Mouse (Mus musculus) mammary gland, adult 2 months (tissue): Measurements from ENCODE around the gene Slc7a9. TPM values are rescaled to one million over a fixed set of nuclear protein-coding genes. Genes with fewer than 3 reads are reported as not detected.

Experiments
- polyA plus RNA-seq: library from polyadenylated mRNA; depleted of rRNA; stranded (reverse); fragments of >200 nt; gene quantifications from 2 replicates; pipeline ENCODE4 v1.2.3, GENCODE M21; 2012; ENCODE audit warnings: low replicate concordance; rRNA removed

Gene Slc7a9
- 0.10 TPM in 1 of 2 replicates, not detected in the other for polyA plus RNA-seq

GRCm38 (mm10) chr7:35447996-35448846, at the start of gene Slc7a9:
Slc7a9 (plus strand) TSS chr7:35448796.

Other genes with a start within 250 kb of the Slc7a9 start
- gene Lrp3, start 233.3 kb upstream of the Slc7a9 start, polyA plus RNA-seq, result 19.1 and 30.6 TPM in 2 replicates
- gene Gpatch1, start 130.4 kb upstream of the Slc7a9 start, polyA plus RNA-seq, result 3.5 and 4.3 TPM in 2 replicates
- 5.1 and 5.3 TPM in 2 replicates for gene Rhpn2, start 114.6 kb upstream of the Slc7a9 start, polyA plus RNA-seq
- 4.6 and 4.8 TPM in 2 replicates for gene Faap24, start 52.0 kb upstream of the Slc7a9 start, polyA plus RNA-seq
- 10.5 and 17.6 TPM in 2 replicates for gene Cep89, start 51.8 kb upstream of the Slc7a9 start, polyA plus RNA-seq
- gene Tdrd12, start 88.9 kb downstream of the Slc7a9 start, polyA plus RNA-seq, result 0.24 TPM in 1 of 2 replicates, not detected in the other
- gene Nudt19, start 107.5 kb downstream of the Slc7a9 start, polyA plus RNA-seq, result 36.9 and 59.9 TPM in 2 replicates
- gene Rgs9bp, start 136.8 kb downstream of the Slc7a9 start, polyA plus RNA-seq, result 0.09 and 0.10 TPM in 2 replicates
- gene Ankrd27, start 137.4 kb downstream of the Slc7a9 start, polyA plus RNA-seq, result 29.2 and 32.7 TPM in 2 replicates
- 20.3 and 32.6 TPM in 2 replicates for gene Pdcd5, start 198.7 kb downstream of the Slc7a9 start, polyA plus RNA-seq